Mouse (Mus musculus): ENCODE measurements around the gene Hist1h4h. TPM values are rescaled to one million over a fixed set of nuclear protein-coding genes. Genes with fewer than 3 reads are reported as not detected.

Gene Hist1h4h
- polyA plus RNA-seq, 1 experiment = 10.5 TPM

DNA sequence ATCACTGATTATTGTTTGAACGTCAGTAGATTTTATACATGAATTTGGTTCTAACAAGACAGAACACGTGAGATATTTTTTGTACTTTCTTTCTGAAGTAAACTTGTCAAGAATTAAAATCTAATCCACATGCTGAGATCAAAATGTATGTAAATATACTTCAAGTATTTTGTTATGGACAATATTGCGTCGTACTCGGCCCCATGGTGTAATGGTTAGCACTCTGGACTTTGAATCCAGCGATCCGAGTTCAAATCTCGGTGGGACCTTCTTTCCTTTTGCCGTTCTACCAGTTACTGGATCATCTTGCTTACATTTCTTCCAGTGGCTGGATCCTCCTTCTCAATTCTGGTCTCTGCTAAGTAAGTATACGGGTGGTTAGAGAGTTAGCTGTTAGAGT lies 11.4 kb upstream of the Hist1h4h start:
- TF ChIP-seq CTCF (IDR thresholded peaks at IDR 0.05; ENCODE audit: borderline replicate concordance, insufficient read depth, low read length) = no peak
- no peak for TF ChIP-seq POLR2A (IDR thresholded peaks at IDR 0.05; ENCODE audit: low read depth, low read length)
- Histone ChIP-seq H3K4me3 (ENCODE audit: insufficient read depth, low read length) (peak overlapping the region; percentile 63), H3K4me1 (ENCODE audit: control insufficient read depth, insufficient read depth, low read length) (no peaks in the 10 kb centered on the region; the same call in 1 of the 2 replicates), H3K27ac (ENCODE audit: insufficient read depth, low read length) (peak overlapping the region; percentile 24; the same call in 1 of the 2 replicates)

DNA sequence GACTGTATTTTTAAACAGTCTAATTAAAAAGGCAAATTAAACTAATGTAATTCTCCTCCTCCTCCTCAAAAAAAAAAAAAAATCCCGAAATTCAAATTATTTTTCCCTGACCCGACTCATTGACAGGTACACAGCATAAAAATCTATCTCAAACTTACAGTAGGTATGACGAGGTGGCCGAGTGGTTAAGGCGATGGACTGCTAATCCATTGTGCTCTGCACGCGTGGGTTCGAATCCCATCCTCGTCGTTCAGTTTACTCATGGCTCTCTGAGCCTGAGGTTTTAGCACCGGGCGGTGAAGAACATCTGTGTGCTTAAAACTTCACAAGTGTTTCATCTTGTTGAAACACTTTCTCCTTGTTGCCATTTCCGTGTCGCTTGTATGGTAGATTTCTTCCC lies 9.1 kb upstream of the Hist1h4h start:
- H3K27ac ChIP-seq (ENCODE audit: insufficient read depth, low read length) = no peak overlapping the region
- no peak overlapping the region for H3K4me3 ChIP-seq (ENCODE audit: insufficient read depth, low read length)
- TF ChIP-seq POLR2A (IDR thresholded peaks at IDR 0.05; ENCODE audit: low read depth, low read length) (no peak), CTCF (IDR thresholded peaks at IDR 0.05; ENCODE audit: borderline replicate concordance, insufficient read depth, low read length) (no peak)
- no peaks in the 10 kb centered on the region; the same call in 1 of the 2 replicates for H3K4me1 ChIP-seq (ENCODE audit: control insufficient read depth, insufficient read depth, low read length)

DNA sequence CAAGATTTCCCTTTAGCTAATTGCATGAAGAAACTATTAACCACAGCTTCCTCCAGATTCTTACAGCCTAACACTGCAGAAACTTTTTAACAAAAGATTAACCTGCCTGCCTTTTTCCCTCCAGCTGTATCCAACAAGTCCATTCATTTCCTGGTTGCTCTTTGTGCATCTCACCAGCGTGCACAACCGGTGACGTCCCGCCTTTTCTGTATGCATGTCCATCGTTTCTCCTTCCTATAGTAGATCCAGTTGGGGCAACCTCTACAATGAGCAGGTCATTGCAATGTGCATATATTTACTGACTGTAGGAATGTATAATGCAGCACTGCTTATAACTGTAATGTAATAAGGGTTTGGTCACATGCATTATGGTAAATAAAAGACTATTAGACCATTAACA lies 6.9 kb upstream of the Hist1h4h start:
- Histone ChIP-seq H3K4me1 (ENCODE audit: control insufficient read depth, insufficient read depth, low read length) (peaks cover 5% of the 10 kb centered on the region), H3K4me3 (ENCODE audit: insufficient read depth, low read length) (no peak overlapping the region), H3K27ac (ENCODE audit: insufficient read depth, low read length) (no peak overlapping the region)
- no peak for TF ChIP-seq POLR2A (IDR thresholded peaks at IDR 0.05; ENCODE audit: low read depth, low read length)
- no peak for TF ChIP-seq CTCF (IDR thresholded peaks at IDR 0.05; ENCODE audit: borderline replicate concordance, insufficient read depth, low read length)

DNA sequence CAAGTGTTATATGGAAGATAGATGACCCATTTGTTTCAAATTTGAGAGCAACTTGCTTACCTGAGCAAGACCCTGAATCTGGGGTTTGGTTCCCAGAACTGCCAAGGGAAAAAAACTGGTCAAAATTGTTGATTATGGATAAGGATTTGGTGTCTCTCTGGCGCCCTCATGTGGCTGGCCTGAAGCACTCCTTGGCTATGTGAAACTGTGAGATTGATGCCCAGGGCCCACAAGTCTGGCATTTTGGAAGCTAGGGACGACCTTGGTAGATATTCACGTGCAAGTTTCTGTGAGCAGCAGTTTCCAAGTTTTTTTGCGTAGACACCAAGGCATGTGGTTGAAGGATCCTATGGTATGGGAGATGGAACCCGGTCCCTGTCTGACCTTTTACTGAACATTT lies 6.2 kb upstream of the Hist1h4h start:
- H3K4me1 ChIP-seq (ENCODE audit: control insufficient read depth, insufficient read depth, low read length) = peaks cover 7% of the 10 kb centered on the region
- H3K4me3 ChIP-seq (ENCODE audit: insufficient read depth, low read length) = no peak overlapping the region
- H3K27ac ChIP-seq (ENCODE audit: insufficient read depth, low read length) = no peak overlapping the region
- TF ChIP-seq CTCF (IDR thresholded peaks at IDR 0.05; ENCODE audit: borderline replicate concordance, insufficient read depth, low read length) = peak; percentile 82; the same call in 1 of the 2 replicates
- TF ChIP-seq POLR2A (IDR thresholded peaks at IDR 0.05; ENCODE audit: low read depth, low read length) = no peak

DNA sequence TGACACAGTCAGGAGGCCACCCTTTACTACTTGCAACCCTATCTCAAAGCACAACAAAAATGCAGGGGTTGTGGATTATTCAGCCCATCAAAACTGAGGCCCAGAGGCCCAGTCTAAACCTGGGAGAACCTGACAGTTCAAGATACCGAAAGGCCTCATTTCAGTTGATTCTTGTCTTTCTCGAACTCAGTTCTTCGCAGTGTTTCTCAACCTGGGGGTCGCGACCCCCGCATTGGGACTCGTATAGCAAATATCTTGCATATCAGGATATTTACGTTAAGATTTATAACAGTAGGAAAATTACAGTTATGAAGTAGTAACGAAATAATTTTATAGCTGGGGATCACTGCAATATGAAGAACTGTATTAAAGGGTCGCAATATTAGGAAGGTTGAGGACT lies 4.9 kb upstream of the Hist1h4h start:
- TF ChIP-seq CTCF (IDR thresholded peaks at IDR 0.05; ENCODE audit: borderline replicate concordance, insufficient read depth, low read length) = no peak
- no peak for TF ChIP-seq POLR2A (IDR thresholded peaks at IDR 0.05; ENCODE audit: low read depth, low read length)
- H3K4me3 ChIP-seq (ENCODE audit: insufficient read depth, low read length) = no peak overlapping the region; the same call in 1 of the 2 replicates

DNA sequence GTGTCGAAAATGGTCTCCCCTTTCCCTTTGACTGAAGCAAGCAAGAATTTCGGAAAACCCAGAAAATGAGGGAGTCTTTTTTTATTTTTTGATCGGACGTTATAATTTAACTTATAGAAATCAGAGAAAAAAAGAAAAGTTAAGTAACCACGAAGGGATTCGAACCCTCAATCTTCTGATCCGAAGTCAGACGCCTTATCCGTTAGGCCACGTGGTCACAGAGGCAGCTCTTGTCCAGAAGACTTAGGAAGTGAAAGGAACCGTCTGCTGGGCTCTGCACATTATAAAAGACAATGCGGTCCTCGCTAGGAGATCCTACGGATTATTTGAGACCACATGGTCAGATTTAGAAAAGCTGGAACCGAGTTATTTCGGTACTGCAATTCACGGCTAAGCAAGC lies 4.5 kb upstream of the Hist1h4h start:
- H3K4me3 ChIP-seq (ENCODE audit: insufficient read depth, low read length) = peak overlapping the region; percentile 70
- peaks cover 7% of the 10 kb centered on the region; the same call in 1 of the 2 replicates for H3K4me1 ChIP-seq (ENCODE audit: control insufficient read depth, insufficient read depth, low read length)
- TF ChIP-seq CTCF (IDR thresholded peaks at IDR 0.05; ENCODE audit: borderline replicate concordance, insufficient read depth, low read length) (no peak), POLR2A (IDR thresholded peaks at IDR 0.05; ENCODE audit: low read depth, low read length) (no peak)
- H3K27ac ChIP-seq (ENCODE audit: insufficient read depth, low read length) = 0 out of 2 replicates have a peak overlapping the region, but pooled peaks have one; percentile 11

More for the DNA sequence above, 4.9 kb upstream of the Hist1h4h start:
- Histone ChIP-seq H3K4me1 (ENCODE audit: control insufficient read depth, insufficient read depth, low read length) (peaks cover 7% of the 10 kb centered on the region), H3K27ac (ENCODE audit: insufficient read depth, low read length) (no peak overlapping the region)

DNA sequence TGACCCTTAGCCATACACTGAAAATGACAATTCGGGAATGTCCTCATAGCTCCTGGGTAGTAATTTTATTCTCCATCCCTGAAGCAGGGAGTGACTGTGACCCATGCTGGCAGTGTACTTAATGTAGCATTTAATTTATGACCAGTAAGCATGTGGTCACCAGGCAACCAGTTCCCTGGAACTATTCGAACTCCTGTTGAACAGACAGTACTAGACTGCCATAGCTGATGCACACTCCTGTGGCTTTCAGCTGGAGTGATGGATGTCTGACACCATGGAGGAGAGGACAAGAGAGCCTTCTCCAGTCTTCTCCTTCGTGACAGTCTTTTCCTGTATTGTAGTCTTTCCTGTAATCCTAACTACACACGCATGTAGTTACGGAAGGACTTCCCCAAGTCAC lies 1.8 kb upstream of the Hist1h4h start:
- Histone ChIP-seq H3K4me3 (ENCODE audit: insufficient read depth, low read length) (no peak overlapping the region), H3K4me1 (ENCODE audit: control insufficient read depth, insufficient read depth, low read length) (peaks cover 7% of the 10 kb centered on the region; the same call in 1 of the 2 replicates), H3K27ac (ENCODE audit: insufficient read depth, low read length) (no peak overlapping the region)
- TF ChIP-seq CTCF (IDR thresholded peaks at IDR 0.05; ENCODE audit: borderline replicate concordance, insufficient read depth, low read length) = no peak
- no peak for TF ChIP-seq POLR2A (IDR thresholded peaks at IDR 0.05; ENCODE audit: low read depth, low read length)

DNA sequence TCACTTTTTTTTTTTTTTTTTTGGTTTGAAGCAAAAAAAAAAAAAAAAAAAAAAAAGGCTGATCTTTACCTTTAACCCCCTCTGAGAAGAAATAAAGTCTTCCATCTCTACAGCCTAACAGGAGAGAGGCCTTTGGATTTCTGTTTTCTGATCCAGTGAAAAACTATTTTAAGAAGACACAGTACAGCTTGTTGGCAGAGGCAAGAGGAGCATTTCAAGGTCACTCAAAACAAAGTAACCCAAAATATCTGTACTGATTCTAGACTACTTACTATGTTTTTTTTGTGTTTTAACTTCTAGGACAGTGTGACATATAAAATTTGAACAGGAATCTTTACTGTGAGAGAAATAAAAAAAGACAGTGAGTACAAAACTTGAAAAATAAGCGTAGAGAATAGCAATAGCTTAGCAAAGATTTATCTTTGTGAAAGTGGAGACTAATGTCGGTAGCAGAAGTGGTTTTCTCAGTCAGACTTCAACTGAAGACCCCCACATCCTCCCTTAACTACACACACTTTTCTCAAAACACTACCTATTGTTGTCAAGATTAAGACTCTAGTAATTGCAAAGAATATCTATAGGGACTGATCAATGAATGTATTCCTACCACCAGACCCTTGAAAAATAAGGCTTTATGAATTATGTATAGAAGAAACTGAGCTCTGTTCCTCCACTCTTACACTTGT lies 1.2 kb upstream of the Hist1h4h start:
- Histone ChIP-seq H3K4me3 (ENCODE audit: insufficient read depth, low read length) (0 out of 2 replicates have a peak overlapping the region, but pooled peaks have one; percentile 66), H3K4me1 (ENCODE audit: control insufficient read depth, insufficient read depth, low read length) (peaks cover 7% of the 10 kb centered on the region; the same call in 1 of the 2 replicates), H3K27ac (ENCODE audit: insufficient read depth, low read length) (no peak overlapping the region)
- no peak for TF ChIP-seq CTCF (IDR thresholded peaks at IDR 0.05; ENCODE audit: borderline replicate concordance, insufficient read depth, low read length)
- no peak for TF ChIP-seq POLR2A (IDR thresholded peaks at IDR 0.05; ENCODE audit: low read depth, low read length)

DNA sequence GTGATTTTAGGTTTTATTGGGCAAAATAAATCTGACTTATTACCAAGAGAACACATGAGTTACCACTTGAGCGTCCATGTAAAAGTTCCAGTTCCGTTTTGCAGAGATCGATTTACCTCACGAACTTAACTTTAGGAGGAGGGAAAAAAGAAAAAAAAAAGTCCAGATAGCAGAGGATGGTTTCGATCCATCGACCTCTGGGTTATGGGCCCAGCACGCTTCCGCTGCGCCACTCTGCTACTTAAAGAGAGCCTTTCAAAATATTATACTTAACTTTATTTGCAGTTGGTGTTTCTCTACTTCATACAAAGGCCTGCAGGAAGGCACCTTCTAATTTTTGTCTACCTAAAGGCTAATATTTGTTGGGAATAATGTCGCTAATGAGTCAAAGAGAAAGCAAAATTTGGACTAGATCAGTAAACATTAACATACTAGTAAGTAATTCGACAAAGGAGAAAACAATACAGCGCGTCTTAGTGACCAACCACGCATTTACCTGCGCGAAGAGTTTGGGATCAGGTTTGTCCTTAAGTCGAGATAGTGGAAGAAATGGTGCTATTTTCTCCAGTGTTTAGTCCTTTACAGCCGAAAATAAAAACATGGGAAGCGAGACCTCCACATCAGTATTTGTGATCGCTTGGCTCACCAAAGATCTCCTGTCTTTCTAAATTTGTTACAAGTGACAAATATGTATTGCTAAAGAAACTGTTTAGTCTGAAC lies 509 bp upstream of the Hist1h4h start:
- TF ChIP-seq POLR2A (IDR thresholded peaks at IDR 0.05; ENCODE audit: low read depth, low read length) (0 out of 2 replicates have a peak, but pooled peaks have one; percentile 38), CTCF (IDR thresholded peaks at IDR 0.05; ENCODE audit: borderline replicate concordance, insufficient read depth, low read length) (no peak)
- Histone ChIP-seq H3K4me3 (ENCODE audit: insufficient read depth, low read length) (peak overlapping the region; percentile 66), H3K27ac (ENCODE audit: insufficient read depth, low read length) (peak overlapping the region; percentile 95), H3K4me1 (ENCODE audit: control insufficient read depth, insufficient read depth, low read length) (peaks cover 7% of the 10 kb centered on the region; the same call in 1 of the 2 replicates)
